Mouse (Mus musculus) frontal cortex, postnatal 14 days (tissue): Measurements from ENCODE around the gene Echdc3.

Experiments
- DNase-seq, 2 experiments: peaks; one replicate each; pipeline ENCODE4 v3.0.0; 2022; ENCODE audit warnings: low spot score in 2 of 2

Gene Echdc3

DNA sequence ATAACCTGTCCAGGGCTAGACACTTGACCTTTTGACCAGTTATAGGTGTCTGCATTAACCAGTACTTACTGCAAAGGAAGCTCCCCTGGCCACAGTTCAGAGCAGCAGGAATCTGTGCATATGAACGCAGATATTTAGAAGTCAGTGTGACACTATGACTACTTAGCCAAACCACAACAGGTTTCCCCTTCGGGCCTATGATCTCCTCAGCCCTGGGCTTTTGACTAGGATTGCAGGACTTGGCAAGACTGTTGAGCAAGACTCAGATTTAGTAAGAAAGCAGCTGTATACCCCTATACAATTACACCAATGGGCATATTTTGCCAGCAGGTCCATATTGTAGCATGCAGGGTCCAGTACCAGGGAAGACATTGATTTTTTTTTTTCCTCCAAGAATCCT lies 44.3 kb downstream of the Echdc3 start:
- no peak for DNase-seq

- DNase-seq: peak in 1 of 2 experiments; percentile 79
Observed at GRCm38 (mm10) chr2:6167843-6168558, 44.8 kb downstream of the Echdc3 start.

- DNase-seq: no peak
Observed at GRCm38 (mm10) chr2:6165771-6166170, 47.1 kb downstream of the Echdc3 start.

DNA sequence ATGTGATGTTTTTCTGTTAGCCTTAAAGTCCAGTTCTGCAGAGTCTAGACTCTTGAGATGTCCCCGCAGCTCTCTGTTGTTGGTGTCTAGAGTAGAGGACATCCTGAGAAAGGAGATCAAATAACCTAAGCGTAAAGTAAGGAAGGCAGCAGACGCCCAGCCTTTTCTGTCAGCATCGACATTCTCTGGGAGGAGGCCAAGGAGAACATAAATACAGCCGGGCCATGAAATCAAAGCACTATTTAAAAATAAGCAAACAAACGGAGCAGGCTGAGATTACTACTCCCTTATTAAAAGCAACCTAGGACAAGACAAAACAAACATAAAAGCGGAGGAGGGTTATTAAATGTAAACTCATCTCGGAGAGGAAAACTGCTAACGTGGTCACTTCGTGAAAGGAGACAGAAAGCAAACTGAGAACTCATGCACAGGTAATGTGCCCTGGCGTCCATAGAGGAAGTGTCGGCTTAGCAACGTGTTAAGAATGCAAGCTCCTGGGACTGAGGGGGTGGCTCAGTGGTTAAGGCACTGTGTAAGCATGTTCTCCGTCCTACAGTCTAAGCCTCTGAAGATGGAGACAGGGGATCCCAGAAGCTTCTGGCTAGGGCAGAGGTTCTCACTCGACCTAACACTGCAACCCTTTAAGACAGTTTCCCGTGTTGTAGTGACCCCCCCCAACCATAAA lies 48.1 kb downstream of the Echdc3 start:
- DNase-seq: no peak

GRCm38 (mm10) chr2:6162366-6163040 lies 50.3 kb downstream of the Echdc3 start:
- DNase-seq: no peak

GRCm38 (mm10) chr2:6159735-6160134 lies 53.1 kb downstream of the Echdc3 start:
- DNase-seq: no peak

DNA sequence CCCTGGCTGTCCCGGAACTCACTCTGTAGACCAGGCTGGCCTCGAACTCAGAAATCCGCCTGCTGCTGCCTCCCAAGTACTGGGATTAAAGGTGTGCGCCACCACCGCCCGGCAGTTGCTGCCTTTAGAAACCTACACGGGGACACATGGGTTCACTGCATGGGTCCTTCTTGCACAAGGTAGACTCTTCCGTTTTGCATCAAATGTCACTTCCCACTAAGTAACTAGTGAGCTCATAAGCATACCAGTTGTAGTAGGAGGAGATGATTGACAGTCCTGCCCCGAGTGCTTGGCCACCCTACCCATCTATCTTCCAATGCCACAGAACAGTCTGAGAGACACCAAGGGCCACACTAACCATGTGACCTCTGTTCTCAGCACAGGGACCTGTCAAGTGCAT lies 53.6 kb downstream of the Echdc3 start:
- no peak for DNase-seq

DNA sequence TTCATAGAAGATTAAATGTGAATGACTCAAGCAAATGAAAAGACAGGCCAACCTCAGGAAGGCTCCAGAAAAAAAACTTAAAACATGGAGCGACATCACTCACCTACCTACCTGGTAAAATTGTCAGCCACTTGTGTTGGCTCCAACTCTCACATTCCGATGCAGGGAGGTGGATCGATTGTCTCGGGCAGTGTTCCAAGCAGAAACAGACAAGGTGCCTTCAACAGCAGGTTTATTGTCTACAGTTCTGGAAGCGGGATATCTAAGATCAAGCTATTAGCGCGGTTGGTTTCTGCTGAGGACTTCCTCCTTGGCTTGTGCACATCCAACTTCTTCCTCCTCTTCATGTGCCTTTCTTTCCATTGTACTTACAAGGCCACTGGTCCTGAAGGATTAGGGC lies 55.2 kb downstream of the Echdc3 start:
- no peak for DNase-seq

DNA sequence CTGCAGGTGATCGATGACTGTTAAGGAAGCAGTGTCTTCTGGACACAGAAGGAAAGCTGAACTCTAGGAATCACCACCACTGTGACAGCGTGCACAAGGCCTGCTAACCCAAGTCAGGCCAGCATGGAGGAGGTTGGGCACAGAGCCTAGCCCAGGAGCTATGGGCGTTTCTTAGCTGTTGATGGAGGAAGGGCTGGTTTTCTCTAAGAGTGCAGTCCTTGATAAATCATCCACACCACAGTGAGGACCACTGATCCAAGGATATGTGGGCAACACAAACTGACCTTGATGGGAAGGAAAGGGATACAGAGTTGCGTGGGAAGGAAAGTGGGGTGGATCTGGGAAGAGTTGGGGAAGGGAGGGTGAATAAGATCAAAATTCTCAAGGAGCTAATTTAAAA lies 55.6 kb downstream of the Echdc3 start:
- DNase-seq: no peak

GRCm38 (mm10) chr2:6149801-6150200 lies 63.0 kb downstream of the Echdc3 start:
- DNase-seq: no peak

DNA sequence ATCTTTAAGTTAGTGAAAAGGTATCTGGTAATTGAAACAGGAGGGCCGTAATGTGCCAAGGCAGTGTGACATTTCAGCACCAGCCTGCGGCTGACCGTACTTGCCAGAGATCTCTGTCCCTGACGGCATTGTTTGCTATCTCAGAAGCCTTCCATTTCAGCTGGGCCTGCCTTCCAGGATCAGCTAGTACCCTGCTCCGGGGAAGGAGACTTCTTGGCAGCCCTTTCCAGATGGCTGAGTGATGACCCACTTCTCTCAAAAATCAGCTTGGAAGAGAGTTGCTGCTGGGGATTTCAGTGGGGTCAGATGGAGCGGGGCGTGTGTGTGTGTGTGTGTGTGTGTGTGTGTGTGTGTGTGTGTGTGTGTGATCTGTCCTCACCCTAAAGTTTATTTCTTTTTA lies 65.9 kb downstream of the Echdc3 start:
- no peak for DNase-seq

GRCm38 (mm10) chr2:6146257-6146656 lies 66.6 kb downstream of the Echdc3 start:
- DNase-seq: no peak

DNA sequence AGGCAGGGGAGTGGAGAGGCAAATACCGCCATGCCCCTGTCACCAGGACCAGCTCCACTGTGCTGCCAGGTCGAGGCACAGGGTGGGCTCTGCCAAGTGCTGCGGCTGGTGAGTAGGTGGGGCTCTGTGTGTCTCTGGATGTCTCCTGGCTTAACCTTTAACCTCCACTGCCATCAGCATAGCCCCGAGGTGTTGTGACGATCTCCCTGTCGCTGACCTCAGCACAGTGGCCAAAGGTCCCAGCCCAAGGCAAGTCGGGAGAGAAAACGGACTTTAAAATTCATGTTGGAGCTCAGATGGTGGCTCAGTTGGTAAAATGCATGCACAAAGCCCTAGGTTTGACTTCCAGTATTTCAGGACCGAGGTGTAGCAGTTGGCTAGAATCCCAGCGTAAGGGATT lies 67.2 kb downstream of the Echdc3 start:
- DNase-seq: no peak

DNA sequence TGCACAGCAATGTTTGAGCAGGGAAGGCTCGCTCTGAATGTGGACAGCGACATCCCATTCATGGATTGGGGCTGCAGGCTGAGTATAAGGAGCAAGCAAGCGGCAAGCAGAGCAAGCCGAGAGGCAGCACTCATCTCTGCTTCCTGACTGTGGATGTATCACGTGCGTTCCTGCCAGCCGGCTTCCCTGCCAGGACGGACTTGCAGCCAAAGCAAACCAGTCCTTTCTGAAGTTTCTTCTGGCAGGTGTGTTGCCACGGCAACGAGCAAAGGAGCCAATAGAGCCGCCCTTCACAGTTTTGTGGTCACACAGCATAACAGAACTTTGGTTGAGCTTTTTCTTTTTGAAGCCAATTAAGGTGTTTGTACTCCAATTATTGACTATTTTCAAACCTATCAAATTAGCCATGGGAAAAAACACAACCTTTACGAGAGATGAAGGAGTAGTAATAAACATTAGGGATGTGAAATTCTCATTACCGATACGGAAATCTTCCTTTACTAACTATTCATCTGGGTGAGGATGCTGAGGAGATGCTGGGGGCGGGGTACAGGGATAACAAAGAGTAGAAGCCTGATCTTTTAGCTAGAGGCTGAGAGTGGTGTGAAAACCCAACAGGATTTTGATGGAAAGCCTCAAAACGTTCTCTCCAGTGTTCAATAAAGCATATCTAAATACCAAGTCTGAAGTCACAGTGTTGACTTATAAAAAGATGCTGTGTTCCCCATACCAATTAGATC lies 69.7 kb downstream of the Echdc3 start:
- no peak for DNase-seq

DNA sequence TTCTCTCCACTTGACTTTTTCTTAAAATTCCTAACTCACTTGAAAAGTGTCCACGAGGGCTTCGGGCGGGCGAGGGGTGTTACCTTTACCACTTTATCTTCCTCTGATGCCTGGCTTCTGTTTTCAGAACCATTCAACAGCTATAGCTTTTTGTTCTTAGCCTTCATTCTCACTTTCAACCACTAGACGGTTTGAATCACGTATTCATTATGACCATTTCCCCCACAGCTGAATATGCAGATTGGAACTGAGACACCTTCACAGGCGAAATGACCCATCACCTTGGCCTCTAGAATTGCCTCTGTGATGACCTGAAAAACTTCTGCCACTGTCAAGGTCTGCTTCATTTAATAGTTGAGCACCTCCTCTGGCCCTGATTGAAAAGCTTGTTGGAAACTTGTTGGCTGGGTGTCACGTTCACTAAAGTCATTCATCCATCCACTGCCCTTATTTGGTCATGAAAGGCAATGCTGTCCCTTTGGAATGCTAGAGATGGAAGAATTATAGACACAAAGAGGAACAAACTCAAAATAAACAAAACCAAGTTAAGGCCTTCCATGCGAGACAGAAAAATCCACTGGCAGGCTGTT lies 72.2 kb downstream of the Echdc3 start:
- DNase-seq: no peak
